Mouse (Mus musculus) kidney, postnatal 14 days (tissue): Measurements from ENCODE around the gene Gemin7.
"Not testable (repeated sequence)": the region's sequence is repeated elsewhere in the genome, so short reads cannot be mapped to it uniquely, and the experiment has no call there.

Source experiments
- DNase-seq: peaks from one replicate; pipeline ENCODE4 v3.0.0; 2022; ENCODE audit warnings: mixed read lengths

Gemin7 gene

GRCm38 (mm10) chr7:19577141-19577852, at the start of gene Gemin7, which contains the start of gene Zfp296:
Gene Gemin7 (minus strand): TSS chr7:19577595.
Gene Zfp296 (plus strand): TSS chr7:19577287.
- DNase-seq, result peak; percentile 55

- DNase-seq, result no peak
Measured at GRCm38 (mm10) chr7:19623433-19623832, 46.0 kb upstream of the Gemin7 start.

- no peak for DNase-seq
Measured at GRCm38 (mm10) chr7:19622241-19622640, 44.8 kb upstream of the Gemin7 start.

GRCm38 (mm10) chr7:19620811-19621210, 43.4 kb upstream of the Gemin7 start:
- DNase-seq, result no peak

GRCm38 (mm10) chr7:19619004-19619801, 41.8 kb upstream of the Gemin7 start:
- peak; percentile 85 for DNase-seq

- DNase-seq, result no peak
Measured at GRCm38 (mm10) chr7:19615036-19615577, 37.7 kb upstream of the Gemin7 start.

GRCm38 (mm10) chr7:19610969-19611368, 33.6 kb upstream of the Gemin7 start:
- no peak for DNase-seq

GRCm38 (mm10) chr7:19609641-19610332, 32.4 kb upstream of the Gemin7 start:
- DNase-seq, result peak; percentile 18

GRCm38 (mm10) chr7:19607291-19607690, 29.9 kb upstream of the Gemin7 start:
- DNase-seq, result no peak

- DNase-seq, result not testable (repeated sequence)
Measured at GRCm38 (mm10) chr7:19604606-19605214, 27.3 kb upstream of the Gemin7 start.

GRCm38 (mm10) chr7:19603849-19604605, 26.6 kb upstream of the Gemin7 start, which contains the start of gene Clasrp:
Gene Clasrp (minus strand): TSS chr7:19604486.
- peak; percentile 97 for DNase-seq

- DNase-seq, result no peak
Measured at GRCm38 (mm10) chr7:19603055-19603454, 25.7 kb upstream of the Gemin7 start.

GRCm38 (mm10) chr7:19600562-19600961, 23.2 kb upstream of the Gemin7 start:
- no peak for DNase-seq

- DNase-seq, result no peak
Measured at GRCm38 (mm10) chr7:19593061-19593730, 15.8 kb upstream of the Gemin7 start.

- DNase-seq, result peak; percentile 80
Measured at GRCm38 (mm10) chr7:19589917-19590316, 12.5 kb upstream of the Gemin7 start.

GRCm38 (mm10) chr7:19589207-19589606, 11.8 kb upstream of the Gemin7 start:
- DNase-seq, result peak; percentile 59

- DNase-seq, result no peak
Measured at GRCm38 (mm10) chr7:19586269-19586668, 8.9 kb upstream of the Gemin7 start.

GRCm38 (mm10) chr7:19580634-19581033, 3.2 kb upstream of the Gemin7 start:
- DNase-seq, result no peak

- no peak for DNase-seq
Measured at GRCm38 (mm10) chr7:19579751-19580150, 2.4 kb upstream of the Gemin7 start.

GRCm38 (mm10) chr7:19578436-19578835, 1.0 kb upstream of the Gemin7 start:
- DNase-seq, result no peak

- no peak for DNase-seq
Measured at GRCm38 (mm10) chr7:19577877-19578414, 551 bp upstream of the Gemin7 start.
